Mouse (Mus musculus) stomach, adult 2 months (tissue): ENCODE measurements around the gene Fkbp15. TPM values are rescaled to one million over a fixed set of nuclear protein-coding genes. Genes with fewer than 3 reads are reported as not detected.

ENCODE experiments used
- polyA plus RNA-seq: library from polyadenylated mRNA; depleted of rRNA; stranded (reverse); fragments of >200 nt; gene quantifications from 2 replicates; pipeline ENCODE4 v1.2.3, GENCODE M21; 2012; rRNA removed

The Fkbp15 gene
- polyA plus RNA-seq = 11.2 and 11.3 TPM in 2 replicates

GRCm38 (mm10) chr4:62360088-62360804 lies at the start of gene Fkbp15, which contains the start of gene Slc31a1:
Fkbp15 (minus strand) TSS chr4:62360548.
Slc31a1 (plus strand) TSS chr4:62360727.

GRCm38 (mm10) chr4:62408601-62409282 lies 48.4 kb upstream of the Fkbp15 start, which contains the start of the genes Cdc26 and Prpf4:
Cdc26 (minus strand) TSS chr4:62408642.
Prpf4 (plus strand) TSS chr4:62408797.

GRCm38 (mm10) chr4:62262276-62262675 lies 98.1 kb downstream of the Fkbp15 start, which contains the start of gene Slc31a2:
Slc31a2 (plus strand) TSS chr4:62262562.

Other genes starting within 250 kb of the Fkbp15 start
- not detected in 2 replicates for gene Mup21, start 209.7 kb downstream of the Fkbp15 start, polyA plus RNA-seq
- gene Zfp37, start 129.5 kb downstream of the Fkbp15 start, polyA plus RNA-seq = 0.09 TPM in 1 of 2 replicates, not detected in the other
- 18.9 and 22.0 TPM in 2 replicates for gene Slc31a2, start 98.0 kb downstream of the Fkbp15 start, polyA plus RNA-seq
- gene Slc31a1, start 179 bp upstream of the Fkbp15 start, polyA plus RNA-seq = 6.1 and 6.3 TPM in 2 replicates
- 5.6 and 6.1 TPM in 2 replicates for gene Cdc26, start 48.1 kb upstream of the Fkbp15 start, polyA plus RNA-seq
- gene Prpf4, start 48.2 kb upstream of the Fkbp15 start, polyA plus RNA-seq = 1.5 and 2.5 TPM in 2 replicates
- 0.61 and 1.2 TPM in 2 replicates for gene Rnf183, start 74.7 kb upstream of the Fkbp15 start, polyA plus RNA-seq
- gene Wdr31, start 110.3 kb upstream of the Fkbp15 start, polyA plus RNA-seq = 0.56 and 0.94 TPM in 2 replicates
- 34.3 and 51.2 TPM in 2 replicates for gene Bspry, start 119.5 kb upstream of the Fkbp15 start, polyA plus RNA-seq
- gene Hdhd3, start 142.9 kb upstream of the Fkbp15 start, polyA plus RNA-seq = 7.8 and 12.7 TPM in 2 replicates
- 103 and 172 TPM in 2 replicates for gene Alad, start 159.4 kb upstream of the Fkbp15 start, polyA plus RNA-seq
- gene Pole3, start 164.5 kb upstream of the Fkbp15 start, polyA plus RNA-seq = 4.4 and 4.7 TPM in 2 replicates
- gene 4933430I17Rik, start 164.8 kb upstream of the Fkbp15 start, polyA plus RNA-seq = 0.05 TPM in 1 of 2 replicates, not detected in the other
- 12.2 and 14.3 TPM in 2 replicates for gene Rgs3, start 199.3 kb upstream of the Fkbp15 start, polyA plus RNA-seq